Mouse (Mus musculus): ENCODE measurements at regions not wholly inside any gene's neighbourhood (a gene's known extent, or its start where the extent isn't known, plus 50 kb on each side); places are given as distances from the start of the nearest gene placed in this dataset.

DNA sequence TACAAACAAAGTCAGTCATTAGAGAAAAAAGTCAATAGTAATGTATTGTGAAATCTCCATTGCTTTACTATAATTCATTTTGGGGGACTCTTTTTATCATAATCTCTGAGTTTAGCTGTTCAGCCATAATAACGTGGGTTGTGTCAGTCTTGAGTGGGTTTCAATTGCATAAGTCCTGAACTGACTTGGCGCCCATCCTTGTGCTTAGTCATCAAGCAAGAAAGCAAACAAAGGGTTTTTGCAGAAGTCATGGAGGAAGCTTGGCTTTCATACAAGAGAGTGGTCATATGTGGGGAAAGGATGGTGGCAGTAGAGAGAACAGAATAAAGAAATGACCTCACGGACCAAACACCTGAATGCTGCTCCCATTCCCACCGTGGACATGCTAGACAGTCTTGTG, 339.8 kb upstream of the Fam98a start:
- TF ChIP-seq EP300 (IDR thresholded peaks at IDR 0.05; ENCODE audit: low read depth) (no peak), CTCF (IDR thresholded peaks at IDR 0.05; ENCODE audit: low read depth) (no peak)
